Mouse (Mus musculus): ENCODE results near the gene Hspbap1.

Gene Hspbap1

DNA sequence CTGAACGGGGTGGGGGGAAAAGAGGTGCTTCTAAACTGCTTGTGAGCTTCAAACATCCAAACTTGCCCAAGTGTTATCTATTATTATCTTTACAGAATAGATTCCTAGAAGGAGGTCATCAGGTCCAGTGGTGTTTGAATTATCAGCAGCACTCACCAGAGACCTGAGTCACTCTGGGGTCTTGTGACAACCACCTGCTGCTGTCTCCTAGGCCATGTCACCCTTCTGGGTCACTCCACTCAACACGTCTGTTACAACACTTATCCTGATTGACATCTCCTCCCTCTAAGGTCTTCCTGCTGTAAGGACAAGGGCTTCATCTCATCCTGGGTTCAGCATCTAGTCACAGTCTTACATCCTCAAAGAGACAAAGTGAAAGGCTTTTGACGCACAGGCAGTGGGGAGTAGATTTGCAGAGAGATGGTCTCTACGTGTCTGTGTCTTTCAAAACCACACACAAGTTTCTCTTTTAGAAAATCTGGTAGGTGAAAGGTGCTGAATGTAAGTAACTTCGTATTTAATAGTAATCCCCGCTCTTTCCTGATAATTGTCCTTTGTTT is 21.9 kb downstream of the Hspbap1 start:
- no peak for DNase-seq (ENCODE audit: low read depth, low spot score)

DNA sequence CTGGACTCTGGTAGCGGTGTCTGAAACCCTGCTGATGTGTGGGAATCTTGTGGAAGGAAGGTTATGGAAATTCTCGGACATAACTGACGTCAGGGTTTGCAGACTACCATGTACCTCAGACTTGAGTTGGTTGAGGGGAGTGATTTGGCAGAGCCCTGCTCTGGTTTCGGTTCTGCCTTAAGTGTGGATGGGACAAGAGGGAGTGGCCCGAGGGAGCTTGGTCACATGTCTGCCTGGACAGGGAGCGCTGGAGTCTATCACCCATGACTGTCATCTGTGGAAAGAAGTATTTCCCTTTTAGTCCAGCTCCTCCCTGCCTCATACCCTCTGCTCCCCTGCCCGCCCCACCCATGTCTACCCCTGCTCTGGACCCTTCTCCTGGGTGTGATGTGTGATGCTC is 32.0 kb downstream of the Hspbap1 start:
- DNase-seq (ENCODE audit: low read depth, low spot score), result no peak

DNA sequence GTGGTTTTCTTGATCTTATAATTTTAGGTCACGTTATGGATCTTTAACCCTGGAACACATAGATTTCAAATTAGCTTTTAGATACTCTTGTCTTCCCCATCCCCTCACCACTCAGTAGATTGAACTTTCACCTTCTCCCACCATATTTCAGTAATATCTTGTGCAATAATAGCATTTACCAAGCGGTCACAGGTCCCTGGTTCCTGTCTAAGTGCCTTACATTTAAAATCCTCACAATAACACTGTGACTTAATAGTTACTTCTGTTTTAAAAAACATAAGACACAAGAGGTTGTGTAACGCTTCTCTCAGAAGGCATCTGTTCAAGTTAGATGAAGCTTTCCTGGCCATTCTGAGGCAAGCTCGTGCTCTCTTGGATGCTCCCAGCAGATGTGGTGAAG is 33.5 kb downstream of the Hspbap1 start:
- no peak for DNase-seq (ENCODE audit: low read depth, low spot score)

DNA sequence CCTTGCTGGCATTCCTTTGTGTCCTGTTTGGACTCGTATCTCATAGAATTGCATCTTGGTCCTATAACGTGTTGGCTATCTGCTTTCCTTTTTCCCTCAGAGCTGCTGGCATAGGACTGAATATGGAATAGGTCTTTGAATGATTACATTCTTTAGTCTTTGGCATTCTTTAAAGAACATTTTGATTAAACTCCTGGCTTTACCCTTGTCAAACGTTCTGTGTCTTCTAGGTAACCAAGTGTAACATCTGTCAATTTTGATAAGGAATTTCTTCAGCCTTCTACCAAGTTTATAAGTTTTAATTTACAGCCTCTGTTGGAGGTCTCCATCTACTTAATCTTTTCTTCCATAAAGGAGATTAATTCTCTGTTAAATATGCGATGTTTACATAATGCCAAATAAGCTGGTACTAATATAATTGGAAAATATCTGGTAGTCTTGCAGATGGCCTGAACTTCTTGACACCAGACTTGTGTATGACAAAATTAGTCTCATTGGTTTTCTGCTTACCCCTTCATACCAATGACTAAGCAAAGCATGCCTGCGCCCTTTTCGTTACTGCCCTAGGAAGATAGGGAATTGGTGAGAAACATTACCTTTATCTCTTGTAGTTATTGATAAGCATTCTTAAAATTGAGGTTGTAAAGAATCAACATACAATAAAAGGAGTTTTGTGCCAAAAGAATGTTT is 36.9 kb downstream of the Hspbap1 start:
- no peak for DNase-seq (ENCODE audit: low read depth, low spot score)

DNA sequence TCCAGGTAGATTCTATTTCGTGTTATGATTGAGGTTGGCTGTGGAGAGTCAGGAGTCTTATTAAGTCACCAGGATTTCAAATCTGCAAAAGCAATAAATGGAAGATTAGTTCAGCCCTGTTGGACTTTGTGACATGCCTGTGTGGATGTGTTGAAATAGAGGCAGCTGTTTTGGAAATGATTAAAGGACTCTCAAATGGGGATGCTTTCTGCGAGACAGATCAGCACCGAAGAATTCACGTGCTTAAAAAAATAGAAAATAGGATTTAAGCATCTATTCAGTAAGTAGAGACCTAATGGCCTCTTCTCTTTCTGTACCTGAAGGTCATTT is 37.5 kb downstream of the Hspbap1 start:
- no peak for DNase-seq (ENCODE audit: low read depth, low spot score)

DNA sequence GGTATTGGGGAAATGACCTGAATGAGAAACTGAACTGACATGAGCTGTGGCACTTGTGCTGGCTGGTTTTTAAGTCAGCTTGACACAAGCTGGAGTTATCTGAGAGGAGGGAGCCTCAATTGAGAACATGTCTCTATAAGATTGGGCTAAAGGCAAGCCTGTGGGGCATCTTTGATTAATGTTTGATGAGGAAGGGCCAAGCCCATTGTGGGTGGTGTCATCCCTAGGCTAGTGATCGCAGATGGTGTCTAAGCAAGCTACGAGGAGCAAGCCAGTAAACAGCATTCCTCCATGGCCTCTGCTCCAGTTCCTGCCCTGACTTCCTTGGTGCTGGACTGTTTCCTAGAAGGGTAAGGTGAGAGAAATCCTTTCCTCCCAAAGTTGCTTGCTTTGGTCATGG is 38.7 kb downstream of the Hspbap1 start:
- DNase-seq (ENCODE audit: low read depth, low spot score), result no peak

DNA sequence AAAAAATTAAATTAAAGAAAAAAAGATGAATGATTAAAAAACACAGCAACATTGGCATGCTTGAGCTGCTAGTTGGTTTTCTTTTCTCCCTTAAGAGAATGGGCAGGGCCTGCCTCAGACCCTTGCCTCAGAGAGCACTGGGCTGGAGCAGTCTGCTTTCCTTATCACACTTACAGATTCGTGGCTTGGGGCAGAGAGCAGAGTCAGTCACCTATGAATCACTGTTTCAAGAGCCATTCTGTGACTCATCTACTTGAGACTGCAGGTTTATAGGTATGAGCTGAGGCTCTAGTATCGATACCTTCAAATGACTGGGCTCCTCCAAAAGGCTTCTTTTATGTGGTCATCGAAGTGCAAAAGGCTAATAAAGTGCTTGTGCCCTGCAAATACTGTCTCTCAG is 42.9 kb downstream of the Hspbap1 start:
- no peak for DNase-seq (ENCODE audit: low read depth, low spot score)

DNA sequence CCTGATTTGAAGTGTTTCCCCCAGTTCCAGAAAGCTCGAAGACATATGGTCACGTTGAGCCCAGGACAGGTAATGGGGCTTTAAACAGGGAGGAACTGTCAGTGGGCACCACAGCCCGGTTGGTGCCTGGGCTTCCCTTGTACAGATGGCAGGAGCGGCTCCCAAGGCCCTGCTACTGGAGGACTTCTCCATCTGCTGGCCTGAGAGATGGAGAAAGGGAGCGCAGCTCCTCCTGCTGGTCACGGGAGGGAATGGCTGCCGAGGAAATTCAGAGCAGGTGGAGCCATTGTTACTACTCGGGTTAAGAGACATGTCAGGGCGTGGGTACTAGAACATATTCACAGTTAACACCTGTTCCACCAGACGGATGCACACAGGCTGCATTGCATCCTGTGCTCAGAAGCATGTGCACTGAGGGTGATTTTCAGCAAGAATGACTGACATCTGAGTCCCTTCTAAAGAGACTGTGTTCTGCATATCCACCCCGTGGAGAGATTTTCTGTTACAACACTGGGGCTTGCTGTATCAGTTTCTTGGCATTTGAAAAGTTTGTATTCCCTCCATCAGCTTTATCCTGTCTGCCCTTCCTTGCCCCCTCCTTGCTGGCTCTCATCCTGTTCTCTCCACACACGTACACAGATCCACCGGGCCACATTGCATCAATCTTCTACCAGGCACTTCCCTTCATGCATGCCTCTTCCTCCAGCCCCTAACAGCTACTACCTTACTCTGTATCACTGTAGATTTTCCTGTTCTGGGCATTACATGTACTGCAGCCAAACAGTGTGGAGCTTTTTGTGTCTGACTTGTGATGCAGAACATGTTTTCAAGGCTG is 47.3 kb downstream of the Hspbap1 start:
- DNase-seq (ENCODE audit: low read depth, low spot score), result peak; percentile 81

DNA sequence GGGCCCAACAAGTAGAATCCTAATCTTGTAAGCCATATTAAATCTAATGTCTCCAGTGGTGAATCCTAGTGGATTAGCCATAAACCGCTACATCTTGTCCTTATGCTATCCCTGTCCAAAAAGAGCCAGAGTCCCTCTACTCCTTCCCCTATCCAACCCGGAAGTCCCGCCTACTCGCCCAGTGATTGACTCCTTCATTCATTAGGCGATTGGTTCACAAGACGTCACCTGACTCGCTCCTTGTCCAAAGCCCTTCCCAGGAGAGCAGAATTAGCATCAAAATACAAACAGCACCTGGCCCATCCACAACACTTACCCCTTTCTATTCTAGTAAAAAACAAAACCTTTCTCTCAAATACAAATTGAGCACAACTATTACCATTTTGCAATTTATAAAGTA is 59.8 kb downstream of the Hspbap1 start:
- DNase-seq (ENCODE audit: low read depth, low spot score), result peak; percentile 92

DNA sequence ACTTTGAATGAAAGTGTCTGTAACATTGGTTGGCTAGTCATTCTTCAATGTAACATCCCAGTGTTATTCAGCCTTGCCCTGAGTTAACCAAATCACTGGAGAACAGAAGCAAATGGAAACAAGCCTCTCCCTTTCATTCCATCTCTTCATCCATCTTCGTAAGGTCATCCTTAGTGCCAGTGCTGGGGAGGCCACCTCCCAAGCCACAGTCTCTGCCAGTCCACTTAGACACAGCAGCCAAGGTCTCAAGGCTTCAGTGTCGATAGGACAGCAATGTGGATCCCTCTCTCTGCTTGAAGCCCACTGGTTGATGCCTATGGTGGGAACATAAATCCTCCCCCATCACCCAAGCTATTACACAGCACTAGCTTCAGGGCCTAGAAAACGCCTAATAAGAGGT is 62.8 kb downstream of the Hspbap1 start:
- DNase-seq (ENCODE audit: low read depth, low spot score), result no peak

DNA sequence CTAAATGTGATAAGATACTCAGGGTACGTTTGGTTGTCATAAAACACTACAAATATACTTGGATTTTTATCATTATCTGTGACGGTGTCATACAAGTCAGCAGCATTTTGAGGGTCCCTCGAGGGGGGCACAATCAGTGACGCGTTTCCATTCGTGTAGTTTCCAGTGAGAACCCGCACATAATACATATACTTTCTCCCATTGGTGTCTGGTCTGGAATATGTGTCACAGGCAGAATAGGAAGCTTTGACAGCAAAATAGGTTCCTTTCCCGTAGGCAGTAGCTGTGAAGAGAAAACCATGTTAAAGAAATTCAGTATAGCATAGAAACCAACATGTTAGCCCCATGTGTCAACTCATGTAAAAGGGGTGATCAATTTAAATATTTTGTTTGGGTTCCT is 64.5 kb downstream of the Hspbap1 start:
- no peak for DNase-seq (ENCODE audit: low read depth, low spot score)

DNA sequence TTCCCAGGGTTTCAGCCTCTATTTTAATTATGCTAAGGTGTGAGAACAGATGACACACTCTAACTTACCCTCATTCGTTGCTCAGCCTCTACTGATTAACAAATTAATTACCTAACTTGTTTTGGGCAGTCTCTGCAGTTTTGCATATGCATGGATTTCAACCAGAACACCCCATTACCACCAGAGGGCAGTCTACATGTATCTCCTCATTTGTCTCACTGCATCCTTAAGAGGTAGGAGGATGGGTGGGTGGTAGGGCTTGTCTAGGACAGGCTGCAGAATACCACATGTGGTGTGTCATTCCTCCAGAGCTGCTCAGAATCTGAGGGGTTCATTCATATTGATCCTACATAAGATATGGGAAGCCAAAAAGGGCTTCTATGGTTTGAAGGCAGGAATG is 69.5 kb downstream of the Hspbap1 start:
- DNase-seq (ENCODE audit: low read depth, low spot score), result peak; percentile 75

DNA sequence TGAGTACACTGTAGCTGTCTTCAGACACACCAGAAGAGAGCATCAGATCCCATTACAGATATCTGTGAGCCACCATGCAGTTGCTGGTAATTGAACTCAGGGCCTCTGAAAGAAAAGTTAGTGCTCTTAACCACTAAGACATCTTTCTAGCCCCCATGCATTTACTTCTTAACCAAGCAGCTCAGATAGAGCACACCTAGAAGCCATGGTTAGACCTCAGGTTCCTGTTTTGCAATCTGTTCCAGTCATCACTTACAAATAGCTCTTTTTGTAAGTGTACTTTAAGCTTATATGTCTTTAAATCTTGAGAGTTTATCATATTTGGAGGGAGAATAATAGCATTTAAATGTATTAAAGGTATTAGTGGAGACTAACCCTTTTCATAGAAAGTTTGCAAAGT is 77.0 kb downstream of the Hspbap1 start:
- no peak for DNase-seq (ENCODE audit: low read depth, low spot score)

DNA sequence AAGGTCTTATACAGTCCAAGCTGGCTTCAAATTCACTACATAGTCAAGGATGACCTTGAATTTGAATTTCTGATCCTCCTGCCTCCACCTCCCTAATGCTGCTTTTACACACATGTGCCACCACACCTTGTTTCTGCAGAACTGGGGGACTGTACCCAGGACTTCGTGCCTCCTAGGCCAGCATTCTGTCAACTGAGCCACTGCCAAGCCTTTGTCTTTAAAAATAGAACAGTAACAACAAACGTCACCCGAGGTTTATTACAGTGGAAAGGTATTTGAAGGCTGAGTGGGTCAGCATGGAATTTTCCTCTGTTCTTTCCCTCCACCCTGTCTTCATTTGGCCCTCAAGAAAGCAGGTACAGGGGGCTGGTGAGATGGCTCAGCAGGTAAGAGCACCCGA is 85.7 kb downstream of the Hspbap1 start:
- DNase-seq (ENCODE audit: low read depth, low spot score), result no peak

DNA sequence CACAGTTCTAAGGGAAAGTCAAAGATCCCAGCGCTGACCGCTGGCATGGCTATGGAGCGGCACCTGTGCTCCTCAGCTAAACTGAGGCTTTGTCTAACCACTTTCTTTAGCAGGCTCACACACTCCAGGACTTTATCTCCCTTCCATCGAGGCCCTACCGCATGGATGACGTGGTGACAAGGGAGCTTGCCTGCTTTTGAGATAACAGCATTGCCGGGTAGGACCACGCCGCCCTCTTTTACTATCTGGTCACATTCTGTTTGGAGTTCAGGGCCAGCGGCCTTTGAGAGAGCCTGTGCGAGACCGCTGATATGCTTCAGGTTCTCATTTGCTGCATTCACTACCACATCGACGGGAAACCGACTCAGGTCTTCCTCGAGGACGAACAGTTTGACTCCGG is 86.6 kb downstream of the Hspbap1 start:
- DNase-seq (ENCODE audit: low read depth, low spot score), result no peak

DNA sequence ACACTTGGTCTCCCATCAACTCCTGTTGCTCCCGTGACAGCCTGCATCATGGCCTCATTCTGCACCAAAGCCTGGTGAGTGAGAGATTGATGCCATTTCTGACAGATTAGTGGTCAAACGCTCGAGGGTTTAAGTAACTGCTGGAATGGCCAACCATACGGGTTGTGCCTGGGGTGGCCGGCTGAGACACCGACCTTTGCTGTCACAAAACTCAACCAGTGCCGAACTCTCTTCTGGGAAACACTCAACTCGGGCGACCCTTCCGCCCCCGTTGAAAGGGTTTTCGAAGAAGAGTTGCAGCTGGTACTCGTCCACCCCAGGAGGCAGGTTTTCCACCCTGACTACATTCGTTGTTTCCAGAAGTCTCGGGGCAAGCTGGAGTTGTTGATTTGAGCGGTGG is 90.1 kb downstream of the Hspbap1 start:
- DNase-seq (ENCODE audit: low read depth, low spot score), result no peak

DNA sequence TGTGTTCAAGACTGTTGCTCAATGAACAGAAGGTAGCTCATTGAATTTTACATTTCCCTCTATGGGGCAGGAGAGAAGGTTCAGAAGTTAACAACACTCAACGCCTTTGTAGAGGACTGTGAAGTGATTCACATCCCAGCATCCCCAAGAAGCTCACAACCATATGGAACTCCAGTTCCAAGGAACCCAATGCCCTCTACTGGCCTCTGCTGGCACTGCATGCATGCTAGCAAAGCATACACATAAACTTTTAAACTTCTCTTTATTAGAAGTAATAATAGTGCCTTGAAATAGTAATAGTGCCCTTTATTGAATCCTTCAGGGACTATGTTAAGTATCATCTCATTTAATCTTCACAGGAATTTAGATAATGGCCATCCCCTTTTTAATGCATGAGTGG is 91.9 kb downstream of the Hspbap1 start:
- DNase-seq (ENCODE audit: low read depth, low spot score), result peak; percentile 42

DNA sequence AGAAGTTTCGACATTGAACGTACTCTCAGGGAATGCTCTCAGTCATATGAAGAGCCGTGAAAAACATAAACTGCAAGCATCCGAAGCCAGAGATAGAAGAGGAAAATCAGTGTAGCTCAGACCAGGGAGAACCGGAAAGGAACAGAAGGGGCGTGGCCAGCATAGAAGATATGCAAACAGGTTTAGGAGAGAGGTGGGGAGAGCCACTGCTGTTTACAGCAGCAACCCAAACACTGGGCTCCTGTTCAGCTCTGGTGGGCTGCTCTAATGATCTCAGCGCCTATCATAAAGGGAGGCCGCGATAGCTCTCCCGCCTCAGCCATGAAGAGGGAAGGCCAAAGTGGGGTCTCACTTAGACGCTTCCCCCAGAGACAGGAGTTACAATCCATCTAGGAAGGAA is 97.6 kb downstream of the Hspbap1 start:
- peak; percentile 77 for DNase-seq (ENCODE audit: low read depth, low spot score)

DNA sequence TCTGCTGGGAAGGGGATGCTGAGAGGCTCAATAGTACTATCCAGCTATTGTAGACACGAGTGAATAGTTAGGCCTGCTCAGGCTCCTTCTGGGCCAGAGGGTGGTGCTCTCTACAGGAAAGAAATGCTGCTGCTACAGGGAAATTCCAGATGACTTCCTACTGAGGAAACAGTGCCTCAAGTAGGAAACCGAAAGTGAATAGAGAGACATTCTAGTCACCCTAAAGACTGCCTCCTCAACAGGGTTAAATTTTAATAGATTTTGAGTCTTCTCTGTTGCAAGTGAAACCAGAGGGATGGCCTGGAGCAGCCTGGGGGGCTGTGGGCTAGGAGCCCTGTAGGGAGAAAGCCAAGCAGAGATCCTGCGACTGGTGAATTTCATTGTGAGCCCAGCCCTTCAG is 99.0 kb downstream of the Hspbap1 start:
- peak; percentile 61 for DNase-seq (ENCODE audit: low read depth, low spot score)

DNA sequence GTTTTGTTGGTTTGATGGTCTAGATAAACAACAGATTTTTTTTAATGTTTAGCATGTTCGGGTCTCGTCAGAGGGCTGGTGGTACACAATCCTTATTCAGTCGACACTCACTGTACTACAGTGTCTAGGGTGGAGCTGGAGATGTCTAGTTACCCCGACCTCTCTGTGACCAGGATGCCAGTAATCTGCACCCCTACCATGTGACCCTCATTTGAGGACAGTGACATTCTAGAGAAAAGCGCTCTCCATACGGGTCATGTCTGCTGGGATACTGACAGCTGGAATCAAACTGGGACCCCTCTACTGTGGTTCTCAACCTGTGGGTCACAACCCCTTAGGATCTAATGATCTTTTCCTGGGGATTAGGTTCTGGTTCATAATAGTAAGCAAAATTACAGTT is 99.5 kb downstream of the Hspbap1 start:
- DNase-seq (ENCODE audit: low read depth, low spot score), result no peak

DNA sequence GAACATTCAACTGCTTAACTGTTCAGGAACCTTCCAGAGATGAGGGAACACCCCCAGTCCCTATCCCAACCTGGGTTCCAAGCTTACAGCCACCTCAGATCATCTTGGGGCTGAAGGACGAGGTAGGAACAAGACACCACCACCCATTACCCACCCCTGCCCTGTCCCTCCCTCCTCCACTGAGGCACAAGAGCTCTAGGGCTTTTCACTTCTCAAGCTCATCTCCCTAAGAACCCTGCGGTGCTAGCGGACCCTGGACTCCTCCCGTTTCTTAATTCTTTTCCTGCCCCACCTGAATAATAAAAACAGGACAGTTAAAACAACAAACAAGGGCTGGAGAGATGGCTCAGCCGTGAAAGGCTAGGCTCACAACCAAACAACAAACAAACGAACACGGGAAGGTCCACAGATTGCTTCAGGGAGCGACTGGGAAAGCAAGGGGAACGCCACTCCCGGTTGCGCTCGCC is 100.4 kb downstream of the Hspbap1 start:
- peak; percentile 46 for DNase-seq (ENCODE audit: low read depth, low spot score)

DNA sequence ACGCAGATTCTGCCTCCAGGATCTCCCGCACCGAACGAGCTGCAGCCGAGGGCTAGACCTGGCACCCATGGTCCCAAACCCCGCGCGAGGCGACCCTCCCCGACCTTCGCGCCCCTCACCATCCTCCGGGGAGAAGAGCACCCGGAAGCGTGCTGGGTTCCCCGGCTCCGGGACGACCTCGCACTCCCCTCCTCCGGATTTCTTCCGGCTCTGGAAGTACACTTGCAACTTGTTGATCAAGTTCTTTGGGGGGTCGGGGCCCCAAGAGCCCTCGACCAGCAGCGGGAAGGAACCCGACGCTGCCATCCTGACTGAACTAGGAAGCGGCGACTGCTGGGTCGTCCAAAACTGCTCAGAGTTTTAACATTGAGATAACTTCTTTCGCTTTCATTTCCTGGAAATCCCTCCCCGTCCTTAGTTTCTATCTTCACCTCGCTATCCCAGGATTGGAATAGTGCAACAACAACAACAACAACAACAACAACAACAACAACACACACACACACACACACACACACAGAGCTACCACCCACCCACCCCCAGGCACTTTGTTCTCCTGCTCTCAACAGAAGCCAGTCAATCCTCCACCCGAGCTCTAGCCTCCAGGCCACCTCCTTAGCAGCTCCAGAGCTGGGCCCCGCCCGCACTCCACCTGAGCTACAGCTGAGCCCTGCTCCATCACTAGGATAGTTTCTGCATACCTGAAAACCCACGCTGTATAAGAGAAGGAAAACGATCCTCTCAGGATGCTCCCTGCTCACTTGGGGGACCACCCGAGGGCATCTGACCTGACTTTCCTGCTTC is 101.1 kb downstream of the Hspbap1 start, which contains the start of gene Parp14:
Parp14 (minus strand) TSS at position 497 of the 804 bp plus-strand sequence.
- peak; percentile 52 for DNase-seq (ENCODE audit: low read depth, low spot score)

All from ZHBTc4 (cell line).